Mouse (Mus musculus) heart, postnatal 0 days (tissue): Measurements from ENCODE around the gene Hoxa6.

Experiments used
- CTCF ChIP-seq: IDR thresholded peaks from 2 replicates; pipeline ENCODE4 v1.5.1; 2016; ENCODE audit warnings: antibody characterized with exemption, control low read depth, low read depth
- EP300 ChIP-seq: IDR thresholded peaks from 2 replicates; pipeline ENCODE4 v1.6.1; 2016; ENCODE audit warnings: antibody characterized with exemption, low read depth

- TF ChIP-seq CTCF (no peak), EP300 (no peak)
Measured at GRCm38 (mm10) chr6:52249415-52249738, 40.9 kb upstream of the Hoxa6 start.
